Mouse (Mus musculus): ENCODE results near the gene Mospd3. TPM values are rescaled to one million over a fixed set of nuclear protein-coding genes. Genes with fewer than 3 reads are reported as not detected.

Mospd3 gene
- polyA plus RNA-seq, 1 experiment, result 90.3 TPM

DNA sequence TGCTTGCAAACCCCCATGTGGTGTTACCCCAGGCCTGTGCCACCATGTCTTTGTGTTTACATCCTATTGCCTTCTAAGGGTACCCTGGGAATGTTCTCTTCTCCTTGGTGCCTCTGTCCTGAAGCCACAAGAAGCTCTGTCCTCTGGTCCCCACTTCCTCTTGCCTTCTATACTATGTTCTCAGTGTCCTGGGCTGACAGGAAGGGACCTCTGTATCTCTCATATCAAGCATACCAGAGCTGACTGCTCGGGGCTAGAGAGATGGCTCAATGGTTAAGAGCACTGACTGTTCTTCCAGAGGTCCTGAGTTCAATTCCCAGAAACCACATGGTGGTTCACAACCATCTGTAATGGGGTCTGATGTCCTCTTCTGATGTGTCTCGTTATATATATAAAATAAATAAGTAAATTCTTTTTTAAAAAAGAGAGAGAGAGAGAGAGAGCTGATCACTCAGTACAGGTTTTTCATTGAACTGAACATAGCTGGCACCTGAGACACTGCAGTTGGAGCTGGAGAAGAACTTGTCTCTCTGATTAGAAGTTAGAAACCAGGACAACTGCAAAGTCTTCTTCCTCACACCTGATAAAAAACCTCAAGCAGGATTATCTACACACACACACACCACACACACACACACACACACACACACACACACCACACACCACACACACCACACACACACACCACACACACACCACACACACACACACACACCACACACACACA is 2.6 kb downstream of the Mospd3 start:
- Histone ChIP-seq H3K27ac (ENCODE audit: insufficient read depth, low read length) (no peak overlapping the region), H3K36me3 (ENCODE audit: control insufficient read depth, insufficient read depth, low read length) (no peaks in the 10 kb centered on the region)
- WGBS, result 53% methylated on average over 2 of the region's 2 CpGs

DNA sequence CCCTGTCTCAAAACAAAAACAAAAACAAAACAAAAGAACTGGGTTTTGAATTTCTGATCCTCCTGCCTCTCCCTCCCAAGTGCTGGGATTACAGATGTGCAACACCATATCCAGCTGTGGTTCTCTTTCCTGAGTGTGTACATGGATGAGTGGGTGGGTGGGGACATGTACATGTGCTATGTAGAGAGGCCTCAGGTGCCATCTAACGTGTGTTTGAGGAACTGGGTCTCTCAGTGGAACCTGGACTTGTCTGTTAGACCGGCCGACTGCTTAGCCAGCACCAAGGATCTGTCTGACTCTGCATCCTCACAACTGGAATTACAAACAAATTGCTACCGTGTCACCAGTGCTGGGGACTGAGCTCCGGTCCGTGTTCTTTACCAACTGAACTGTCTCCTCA is 3.2 kb downstream of the Mospd3 start:
- no peak for DNase-seq (ENCODE audit: low read depth in 1 of 2, low spot score in 2 of 2)
- Histone ChIP-seq H3K27ac (ENCODE audit: insufficient read depth, low read length) (no peak overlapping the region), H3K27me3 (ENCODE audit: control insufficient read depth, insufficient read depth, low read length) (no peaks in the 10 kb centered on the region), H3K36me3 (ENCODE audit: control insufficient read depth, insufficient read depth, low read length) (no peaks in the 10 kb centered on the region), H3K4me3 (ENCODE audit: extremely low read depth, insufficient read depth, insufficient read length) (no peak overlapping the region), H3K4me1 (ENCODE audit: control insufficient read depth, insufficient read depth, insufficient read length) (peaks cover 16% of the 10 kb centered on the region; the same call in 1 of the 2 replicates)
- TF ChIP-seq POLR2A (IDR thresholded peaks at IDR 0.05; ENCODE audit: low read depth, low read length) (no peak), CTCF (IDR thresholded peaks at IDR 0.05; ENCODE audit: extremely low read depth, insufficient read depth, insufficient read length, insufficient replicate concordance) (no peak)
- 77% methylated on average over 6 of the region's 6 CpGs for whole genome bisulfite sequencing

More for the DNA sequence above, 2.6 kb downstream of the Mospd3 start:
- Histone ChIP-seq H3K4me3 (ENCODE audit: extremely low read depth, insufficient read depth, insufficient read length) (no peak overlapping the region), H3K4me1 (ENCODE audit: control insufficient read depth, insufficient read depth, insufficient read length) (peaks cover 17% of the 10 kb centered on the region; the same call in 1 of the 2 replicates), H3K27me3 (ENCODE audit: control insufficient read depth, insufficient read depth, low read length) (no peaks in the 10 kb centered on the region)
- TF ChIP-seq POLR2A (IDR thresholded peaks at IDR 0.05; ENCODE audit: low read depth, low read length) (no peak), CTCF (IDR thresholded peaks at IDR 0.05; ENCODE audit: extremely low read depth, insufficient read depth, insufficient read length, insufficient replicate concordance) (no peak)
- DNase-seq (ENCODE audit: low read depth in 1 of 2, low spot score in 2 of 2), result no peak

DNA sequence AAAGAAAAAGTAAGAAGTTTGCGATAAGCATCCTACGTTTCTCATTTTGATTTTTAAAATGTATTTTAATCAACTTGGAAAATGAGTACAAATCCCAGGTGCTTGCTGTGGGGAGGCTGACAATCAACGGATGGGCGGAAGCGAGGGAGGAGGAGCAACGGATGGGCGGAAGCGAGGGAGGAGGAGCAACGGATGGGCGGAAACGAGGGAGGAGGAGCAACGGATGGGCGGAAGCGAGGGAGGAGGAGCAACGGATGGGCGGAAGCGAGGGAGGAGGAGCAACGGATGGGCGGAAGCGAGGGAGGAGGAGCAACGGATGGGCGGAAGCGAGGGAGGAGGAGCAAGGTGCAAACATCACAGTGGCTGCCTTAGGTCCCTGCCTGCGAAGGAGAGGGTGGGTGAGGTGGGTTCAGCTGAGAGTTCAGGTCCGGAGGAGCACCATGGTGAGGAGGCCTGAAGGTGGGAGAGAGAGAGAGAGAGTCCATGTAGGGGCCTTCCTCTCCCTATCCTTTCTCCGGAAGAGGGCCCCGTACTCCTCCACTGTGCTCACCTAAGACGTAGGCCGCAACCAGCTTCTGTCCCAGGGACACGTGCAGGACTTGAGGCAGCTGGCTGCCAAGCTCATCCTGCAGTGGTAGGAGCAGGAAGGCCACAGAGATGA is 4.1 kb downstream of the Mospd3 start:
- 29% methylated on average over 30 of the region's 30 CpGs for WGBS
- Histone ChIP-seq H3K4me3 (ENCODE audit: extremely low read depth, insufficient read depth, insufficient read length) (peak overlapping the region; percentile 54), H3K27me3 (ENCODE audit: control insufficient read depth, insufficient read depth, low read length) (no peaks in the 10 kb centered on the region), H3K36me3 (ENCODE audit: control insufficient read depth, insufficient read depth, low read length) (no peaks in the 10 kb centered on the region), H3K4me1 (ENCODE audit: control insufficient read depth, insufficient read depth, insufficient read length) (peaks cover 12% of the 10 kb centered on the region; the same call in 1 of the 2 replicates), H3K27ac (ENCODE audit: insufficient read depth, low read length) (peak overlapping the region; percentile 55)
- TF ChIP-seq POLR2A (IDR thresholded peaks at IDR 0.05; ENCODE audit: low read depth, low read length), result no peak; the same call in 1 of the 2 replicates
- no peak for TF ChIP-seq CTCF (IDR thresholded peaks at IDR 0.05; ENCODE audit: extremely low read depth, insufficient read depth, insufficient read length, insufficient replicate concordance)
- DNase-seq (ENCODE audit: low read depth in 1 of 2, low spot score in 2 of 2), result peak; percentile 40 to 67

DNA sequence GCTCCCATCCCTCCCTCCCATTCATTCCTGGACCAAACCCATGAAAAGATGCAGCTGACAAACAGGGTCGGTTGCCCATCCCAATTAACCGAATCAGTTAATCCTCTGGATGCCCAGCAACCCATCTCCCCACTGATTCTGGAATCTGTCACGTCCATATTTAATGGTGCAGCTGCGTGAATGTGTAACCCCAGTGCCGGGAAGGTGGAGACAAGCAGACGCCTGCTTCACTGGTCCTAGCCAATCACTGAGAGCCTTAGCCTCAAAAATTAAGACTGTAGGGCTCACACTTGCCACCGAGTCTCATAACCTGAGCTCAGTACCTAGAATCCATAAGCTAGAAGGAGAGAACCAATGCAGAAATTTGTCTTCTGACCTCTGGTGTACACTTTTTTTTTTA is 4.9 kb downstream of the Mospd3 start:
- no peaks in the 10 kb centered on the region for H3K27me3 ChIP-seq (ENCODE audit: control insufficient read depth, insufficient read depth, low read length)
- WGBS, result 89% methylated on average over 7 of the region's 7 CpGs
- no peak overlapping the region for H3K27ac ChIP-seq (ENCODE audit: insufficient read depth, low read length)
- TF ChIP-seq POLR2A (IDR thresholded peaks at IDR 0.05; ENCODE audit: low read depth, low read length) (no peak), CTCF (IDR thresholded peaks at IDR 0.05; ENCODE audit: extremely low read depth, insufficient read depth, insufficient read length, insufficient replicate concordance) (no peak)
- H3K4me3 ChIP-seq (ENCODE audit: extremely low read depth, insufficient read depth, insufficient read length), result no peak overlapping the region
- DNase-seq (ENCODE audit: low read depth in 1 of 2, low spot score in 2 of 2), result no peak
- H3K4me1 ChIP-seq (ENCODE audit: control insufficient read depth, insufficient read depth, insufficient read length), result peaks cover 12% of the 10 kb centered on the region; the same call in 1 of the 2 replicates
- no peaks in the 10 kb centered on the region for H3K36me3 ChIP-seq (ENCODE audit: control insufficient read depth, insufficient read depth, low read length)

DNA sequence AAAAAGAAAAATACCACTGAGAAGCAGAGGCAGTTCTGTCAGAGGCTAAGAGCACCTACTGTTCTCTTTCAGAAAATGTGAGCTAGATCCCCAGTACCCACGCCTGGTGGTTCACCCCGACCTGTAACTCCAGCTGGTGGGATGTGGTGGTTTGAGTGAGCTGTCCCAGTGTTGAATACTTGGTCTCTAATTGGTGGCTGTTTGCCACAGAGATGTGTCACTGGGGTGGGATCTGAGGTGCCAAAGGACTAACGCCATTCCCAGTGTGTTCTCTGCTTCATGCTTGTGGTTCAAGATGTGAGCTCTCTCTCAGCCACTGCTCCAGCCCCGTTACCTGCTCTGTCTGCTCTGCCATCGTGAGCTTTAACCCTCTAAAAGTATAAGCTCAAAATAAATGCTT is 10.4 kb downstream of the Mospd3 start:
- no peaks in the 10 kb centered on the region for H3K36me3 ChIP-seq (ENCODE audit: control insufficient read depth, insufficient read depth, low read length)
- 87% methylated on average over 5 of the region's 5 CpGs for WGBS
- H3K27me3 ChIP-seq (ENCODE audit: control insufficient read depth, insufficient read depth, low read length), result no peaks in the 10 kb centered on the region
- TF ChIP-seq POLR2A (IDR thresholded peaks at IDR 0.05; ENCODE audit: low read depth, low read length) (no peak), CTCF (IDR thresholded peaks at IDR 0.05; ENCODE audit: extremely low read depth, insufficient read depth, insufficient read length, insufficient replicate concordance) (no peak)
- no peaks in the 10 kb centered on the region for H3K4me1 ChIP-seq (ENCODE audit: control insufficient read depth, insufficient read depth, insufficient read length)
- no peak overlapping the region for H3K4me3 ChIP-seq (ENCODE audit: extremely low read depth, insufficient read depth, insufficient read length)
- no peak overlapping the region for H3K27ac ChIP-seq (ENCODE audit: insufficient read depth, low read length)
- no peak for DNase-seq (ENCODE audit: low read depth in 1 of 2, low spot score in 2 of 2)

DNA sequence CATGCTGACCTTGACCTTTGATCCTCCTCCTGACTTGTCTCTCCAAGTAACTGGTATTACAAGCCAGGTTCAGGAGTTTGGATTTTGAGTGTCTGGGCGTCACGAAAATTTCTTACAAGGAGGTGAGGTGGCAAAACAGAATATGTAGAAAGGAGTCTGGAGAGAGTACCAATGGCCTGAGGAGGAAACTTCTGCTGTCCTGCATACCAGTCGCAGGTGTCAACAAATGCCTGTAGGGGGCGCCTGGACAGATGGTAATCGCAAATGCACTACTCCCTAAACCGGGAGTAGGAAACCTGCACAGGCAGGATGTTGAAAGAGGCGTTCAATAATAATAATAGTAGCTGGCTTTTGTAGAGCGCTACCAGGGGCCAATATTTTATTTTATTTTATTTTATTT is 15.9 kb downstream of the Mospd3 start:
- Histone ChIP-seq H3K27ac (ENCODE audit: insufficient read depth, low read length) (no peak overlapping the region), H3K36me3 (ENCODE audit: control insufficient read depth, insufficient read depth, low read length) (no peaks in the 10 kb centered on the region), H3K4me3 (ENCODE audit: extremely low read depth, insufficient read depth, insufficient read length) (no peak overlapping the region), H3K4me1 (ENCODE audit: control insufficient read depth, insufficient read depth, insufficient read length) (no peaks in the 10 kb centered on the region), H3K27me3 (ENCODE audit: control insufficient read depth, insufficient read depth, low read length) (no peaks in the 10 kb centered on the region)
- WGBS, result 27% methylated on average over 8 of the region's 8 CpGs
- peak; percentile 42 to 74 for DNase-seq (ENCODE audit: low read depth in 1 of 2, low spot score in 2 of 2)
- TF ChIP-seq POLR2A (IDR thresholded peaks at IDR 0.05; ENCODE audit: low read depth, low read length) (no peak), CTCF (IDR thresholded peaks at IDR 0.05; ENCODE audit: extremely low read depth, insufficient read depth, insufficient read length, insufficient replicate concordance) (peak; percentile 58; the same call in 1 of the 2 replicates)

All from spleen, adult 2 months (tissue).